Mouse (Mus musculus) adrenal gland, postnatal 4 days (tissue): ENCODE results near the gene Vwa8. TPM values are rescaled to one million over a fixed set of nuclear protein-coding genes. Genes with fewer than 3 reads are reported as not detected.

Experiments
- DNase-seq, 2 experiments: peaks; one replicate each; pipeline ENCODE4 v3.0.0; 2021 to 2022; ENCODE audit warnings: low spot score in 2 of 2, mixed read lengths in 2 of 2
- total RNA-seq, 2 experiments: library from RNA; stranded (reverse); gene quantifications; 2 replicates each; pipeline ENCODE4 v1.2.3; 2021

Vwa8 gene
- total RNA-seq, 2 experiments from 2014 or later: 109 to 116 TPM

DNA sequence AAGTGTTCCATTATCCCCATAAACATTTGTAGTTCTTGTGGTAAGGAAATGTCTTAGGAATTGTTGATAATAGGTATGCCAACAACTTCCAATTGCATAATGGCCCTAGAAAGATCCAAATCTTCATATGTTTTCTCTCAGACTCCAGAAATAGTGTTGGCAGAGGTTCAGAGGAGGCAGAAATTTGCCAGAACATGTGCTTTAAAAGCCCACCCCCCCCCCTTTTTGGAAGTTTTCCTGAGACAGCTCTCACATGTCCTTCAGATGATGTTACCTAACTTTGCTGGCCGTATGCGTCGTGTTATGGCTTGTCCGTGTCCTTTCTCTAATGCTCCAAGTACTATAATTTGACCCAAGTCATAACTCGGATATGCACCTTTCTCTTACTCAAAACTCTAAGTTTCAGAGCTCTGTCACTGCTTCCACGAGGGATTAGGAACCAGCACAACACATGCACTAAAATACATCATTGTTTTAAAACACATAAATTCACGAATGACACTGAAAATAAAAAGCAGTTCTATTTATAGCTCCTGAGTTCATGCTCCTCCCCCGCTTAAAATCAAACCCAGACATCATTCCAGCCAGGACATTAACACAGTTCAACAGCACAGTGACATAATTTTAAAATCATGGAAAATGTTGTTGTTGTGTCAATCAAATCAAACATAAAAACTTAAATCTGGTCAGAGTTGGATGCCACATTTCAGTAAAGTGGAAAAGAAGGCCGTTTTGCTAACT is 227.9 kb downstream of the Vwa8 start:
- no peak for DNase-seq

- DNase-seq: no peak
Observed at GRCm38 (mm10) chr14:79083573-79083972, 234.7 kb downstream of the Vwa8 start.

DNA sequence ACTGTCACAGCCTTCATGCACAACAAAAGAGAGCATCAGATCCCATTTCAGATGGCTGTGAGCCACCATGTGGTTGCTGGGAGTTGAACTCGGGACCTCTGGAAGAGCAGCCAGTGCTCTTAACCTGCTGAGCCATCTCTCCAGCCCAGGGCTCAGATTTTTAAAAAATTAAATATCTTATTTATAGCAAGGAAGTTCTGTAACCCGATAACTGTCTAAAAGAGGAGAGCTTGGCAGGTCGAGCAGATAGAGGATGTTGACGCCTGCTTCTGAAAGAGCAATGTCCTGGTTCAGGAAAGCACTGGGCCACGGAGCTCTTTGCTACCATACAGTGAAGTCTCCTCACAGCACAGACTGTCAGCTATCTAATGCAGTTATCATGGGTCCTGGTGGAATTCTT is 237.2 kb downstream of the Vwa8 start:
- no peak for DNase-seq

DNA sequence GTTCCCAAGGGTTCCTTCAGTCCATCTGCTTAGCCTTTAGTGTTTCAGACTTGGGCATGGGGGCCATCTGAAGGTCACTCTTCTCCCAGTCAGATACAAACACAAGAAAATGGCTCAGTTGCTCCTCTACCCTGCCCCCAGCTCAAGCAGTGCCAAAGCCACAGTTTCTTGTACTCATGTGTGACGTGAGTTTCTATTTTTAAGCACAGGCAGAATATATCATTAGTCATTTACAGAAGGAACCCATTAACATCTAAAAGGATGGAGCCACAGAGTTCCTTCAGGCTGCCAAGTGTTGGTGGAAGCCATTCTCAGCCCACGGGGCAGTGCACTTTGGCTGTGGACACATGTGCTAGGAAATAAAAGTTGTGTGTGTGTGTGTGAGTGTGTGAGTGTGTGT is 240.6 kb downstream of the Vwa8 start:
- no peak for DNase-seq

DNA sequence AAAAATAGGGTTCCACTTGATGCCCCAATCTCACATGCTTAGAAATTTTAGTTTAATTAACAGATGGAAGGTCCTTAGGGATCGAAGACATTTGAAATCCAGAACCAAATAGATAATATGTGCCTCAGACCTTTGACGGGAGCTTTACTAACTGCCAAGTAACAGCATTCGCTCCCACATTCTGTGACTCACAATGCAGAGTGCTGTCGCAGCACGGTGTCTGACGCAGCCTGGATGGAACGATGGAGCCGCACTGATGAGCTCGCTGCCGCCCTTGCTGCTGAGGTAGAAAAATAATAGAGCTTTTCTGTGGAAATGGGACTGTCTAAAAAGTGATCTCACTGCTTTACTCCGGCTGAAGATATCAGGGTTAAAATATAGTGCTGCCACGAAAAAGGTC is 248.3 kb downstream of the Vwa8 start:
- no peak for DNase-seq

DNA sequence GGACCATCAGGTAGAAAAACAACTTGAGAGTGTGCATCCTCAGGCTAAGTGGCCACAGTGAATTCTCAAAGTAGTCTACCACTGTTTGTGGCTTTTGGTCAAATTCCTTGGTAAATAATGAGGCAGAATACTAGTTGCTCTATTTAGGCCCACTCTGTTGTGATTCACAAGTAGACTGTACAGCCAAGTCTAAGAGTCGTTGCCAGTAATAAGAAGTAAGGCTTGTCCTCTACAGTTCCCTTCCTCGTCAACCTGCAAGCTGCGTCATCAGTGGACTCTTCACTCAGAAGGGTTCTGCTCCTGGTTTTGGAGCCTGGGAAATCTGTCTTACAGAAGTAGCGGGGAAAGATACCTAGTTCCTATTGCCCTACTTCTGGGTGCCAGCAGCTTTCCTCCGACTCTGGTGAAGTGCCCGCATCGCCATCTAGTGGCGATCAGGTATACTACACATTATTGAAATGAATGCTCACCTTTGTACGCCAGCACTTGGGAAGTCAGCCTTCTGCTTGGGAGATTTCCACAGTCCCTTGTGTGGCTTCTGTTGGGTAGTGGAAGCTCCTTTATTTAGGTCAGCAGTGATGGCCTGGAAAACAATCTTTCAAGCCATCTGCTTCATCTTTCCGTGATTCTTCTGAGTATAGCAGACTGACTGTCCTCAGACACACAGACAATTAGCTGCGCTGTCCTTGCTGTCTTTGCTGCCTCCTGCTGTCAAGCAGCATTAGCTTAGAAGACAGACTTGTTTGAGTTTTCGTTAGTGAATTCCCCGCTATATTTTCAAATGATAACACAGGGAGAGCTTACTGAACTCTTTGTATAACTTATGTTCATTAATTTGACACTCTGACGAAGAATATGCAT is 258.0 kb downstream of the Vwa8 start:
- DNase-seq: peak in 1 of 2 experiments; percentile 47

- no peak for DNase-seq
Observed at GRCm38 (mm10) chr14:79109375-79109774, 260.5 kb downstream of the Vwa8 start.

- DNase-seq: no peak
Observed at GRCm38 (mm10) chr14:79110012-79110411, 261.2 kb downstream of the Vwa8 start.

DNA sequence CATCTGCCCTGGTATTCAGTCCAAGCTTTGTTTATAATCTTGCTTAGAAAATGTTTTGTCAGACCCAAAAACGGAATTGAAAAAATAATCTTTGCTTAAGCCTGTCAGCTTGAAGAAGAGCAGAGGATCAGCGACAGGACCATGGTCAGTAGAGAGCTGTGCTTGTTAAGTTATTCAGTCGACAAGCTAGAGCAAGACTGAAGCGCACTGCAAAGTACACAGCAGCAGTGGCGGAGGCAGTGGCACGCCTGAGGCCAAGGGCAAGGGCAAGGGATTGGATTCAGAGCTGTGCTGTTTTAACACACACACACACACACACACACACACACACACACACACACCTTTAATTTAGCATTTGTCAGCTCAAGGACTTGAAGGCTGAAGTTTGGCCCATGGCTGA is 263.2 kb downstream of the Vwa8 start:
- DNase-seq: no peak

DNA sequence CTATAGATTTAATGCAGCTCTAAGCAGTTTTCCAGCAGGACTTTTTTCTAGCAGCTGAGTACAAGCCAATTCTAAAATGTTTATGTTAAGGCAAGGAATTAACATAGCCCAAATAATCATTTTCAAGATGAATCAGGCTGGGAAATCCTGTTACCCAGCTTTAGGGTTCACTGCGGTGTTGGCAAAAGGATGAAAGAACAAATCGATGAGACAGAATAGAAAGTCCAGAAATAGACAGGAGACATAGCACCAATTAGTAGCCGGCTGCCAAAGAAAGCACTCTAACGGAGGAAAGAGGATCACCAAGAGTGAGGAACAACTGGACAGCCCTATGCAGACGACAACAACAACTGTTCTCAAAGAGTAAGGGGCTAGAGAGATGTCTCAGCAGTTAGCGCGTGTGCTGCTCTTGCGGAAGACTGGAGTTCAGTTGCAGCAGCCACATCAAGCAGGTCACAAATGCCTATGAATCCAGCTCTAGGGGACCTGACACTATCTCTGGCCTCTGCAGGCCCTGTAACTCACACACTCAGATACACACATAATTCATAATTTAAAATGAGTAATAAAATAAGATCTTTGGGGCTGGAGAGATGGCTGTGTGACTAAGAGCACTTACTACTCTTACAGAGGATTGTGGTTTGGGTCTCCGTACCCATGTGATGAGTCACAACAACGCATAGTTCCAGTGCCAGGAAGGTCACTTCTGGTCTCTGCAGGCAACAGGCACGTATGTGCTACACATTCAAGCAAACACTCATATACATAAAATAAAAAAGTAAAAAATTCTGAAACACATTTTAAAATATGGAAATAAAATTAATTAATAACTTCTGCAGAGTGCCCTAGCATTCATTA is 265.9 kb downstream of the Vwa8 start:
- DNase-seq: no peak

DNA sequence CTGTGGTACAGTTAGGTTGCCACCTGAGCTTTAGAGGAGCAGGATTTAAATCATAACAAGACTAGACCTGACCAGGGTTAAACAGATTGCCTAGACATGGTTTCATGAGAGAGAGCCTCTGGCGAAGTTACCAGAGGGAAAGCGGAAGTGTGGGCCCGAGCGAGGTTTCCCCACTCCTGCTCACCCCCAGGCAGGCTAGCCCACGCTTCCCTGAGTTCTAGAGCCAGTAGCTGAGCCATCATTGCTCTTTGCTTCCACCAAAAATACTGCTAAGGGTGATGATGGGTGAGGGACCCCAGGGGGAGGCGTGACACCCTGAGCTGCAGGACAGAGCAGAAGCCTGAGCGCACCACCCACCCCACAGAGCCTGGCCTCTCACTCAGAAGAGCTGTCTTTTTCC is 269.6 kb downstream of the Vwa8 start:
- DNase-seq: no peak

- no peak for DNase-seq
Observed at GRCm38 (mm10) chr14:79119354-79119753, 270.5 kb downstream of the Vwa8 start.

DNA sequence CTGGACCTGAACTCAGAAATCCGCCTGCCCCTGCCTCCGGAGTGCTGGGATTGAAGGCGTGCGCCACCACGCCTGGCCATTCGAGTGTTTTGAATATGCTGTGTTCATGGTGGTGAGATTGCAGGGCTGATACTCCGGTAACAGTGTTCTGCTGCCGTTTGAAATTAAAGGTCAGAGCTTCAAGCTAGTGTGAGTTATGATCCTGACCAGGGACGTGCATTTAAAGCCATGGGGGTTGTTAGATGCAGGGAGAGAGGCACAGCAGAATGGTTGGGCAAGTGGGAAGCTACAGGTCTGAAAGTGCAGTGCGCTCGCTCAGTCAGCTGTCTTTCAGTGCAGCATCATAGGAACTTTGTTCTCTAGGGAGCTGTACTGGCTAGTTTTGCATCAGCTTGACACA is 271.8 kb downstream of the Vwa8 start:
- no peak for DNase-seq

GRCm38 (mm10) chr14:79123466-79123865 is 274.6 kb downstream of the Vwa8 start:
- DNase-seq: no peak

GRCm38 (mm10) chr14:79124643-79125042 is 275.8 kb downstream of the Vwa8 start:
- DNase-seq: no peak

GRCm38 (mm10) chr14:79126176-79126575 is 277.3 kb downstream of the Vwa8 start:
- DNase-seq: no peak

DNA sequence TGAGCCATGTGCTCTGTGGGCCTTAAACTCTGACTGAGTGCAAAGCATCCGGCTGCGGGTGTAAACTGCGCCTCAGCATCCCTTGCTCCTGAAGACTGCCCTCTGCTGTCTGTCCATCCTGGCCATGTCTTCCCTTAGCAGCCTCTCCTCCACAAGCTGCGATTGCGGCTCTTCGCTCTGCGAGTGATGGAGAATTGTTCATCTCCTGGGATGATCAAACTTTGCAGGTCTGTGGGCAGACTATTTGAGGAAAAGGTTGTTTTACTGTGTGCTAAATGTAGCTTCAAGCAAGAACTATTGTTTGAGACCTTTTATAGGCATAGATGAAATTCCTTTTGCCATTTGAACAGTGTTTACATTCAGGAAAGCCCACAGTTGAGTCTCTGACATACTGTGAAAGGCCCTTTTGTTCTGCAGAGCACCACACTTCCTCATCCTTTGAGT is 286.1 kb downstream of the Vwa8 start:
- DNase-seq: no peak

DNA sequence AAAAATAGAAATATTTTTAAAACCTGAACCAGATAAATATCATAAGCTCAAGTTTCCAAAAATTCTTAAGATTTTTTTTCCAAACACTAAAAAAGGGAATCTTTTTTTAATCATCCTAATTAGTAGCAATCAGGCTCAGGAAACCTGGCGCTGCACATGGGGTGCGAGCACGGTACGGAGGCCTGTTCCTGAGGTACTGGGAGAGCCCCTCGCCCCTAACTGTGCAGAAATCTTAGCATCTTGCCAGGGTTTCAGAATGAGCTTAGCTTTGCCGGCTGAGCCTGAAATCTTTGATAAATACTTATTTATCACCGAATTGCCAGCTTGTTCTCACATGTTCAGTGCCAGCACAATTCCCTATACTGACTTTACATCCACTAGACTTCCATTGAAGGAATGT is 286.6 kb downstream of the Vwa8 start:
- DNase-seq: no peak

GRCm38 (mm10) chr14:79136585-79136984 is 287.7 kb downstream of the Vwa8 start:
- DNase-seq: no peak

DNA sequence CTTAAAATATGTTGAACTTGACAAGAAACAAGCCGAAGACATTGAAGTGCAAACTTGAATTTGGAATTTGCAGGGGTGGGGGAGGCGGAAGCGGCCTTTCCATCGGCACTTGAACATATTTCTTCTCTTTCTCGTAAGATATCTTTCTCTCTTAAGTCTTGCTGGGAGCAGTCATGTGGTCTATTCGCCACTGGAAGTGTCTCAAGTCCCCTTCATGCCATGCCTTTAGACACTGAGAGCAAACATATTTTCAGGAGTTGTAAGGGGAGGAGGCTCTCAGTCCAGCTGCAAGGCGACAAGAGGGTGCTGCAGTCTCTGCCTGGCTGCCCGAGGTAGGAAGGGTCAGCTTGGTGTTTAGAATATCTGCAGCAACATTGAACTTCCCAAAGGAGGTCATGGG is 288.2 kb downstream of the Vwa8 start:
- DNase-seq: no peak

GRCm38 (mm10) chr14:79139096-79139651 is 290.3 kb downstream of the Vwa8 start:
- no peak for DNase-seq
